Mouse (Mus musculus) right cerebral cortex, postnatal 25 days (tissue): ENCODE measurements at regions not wholly inside any gene's neighbourhood (a gene's known extent, or its start where the extent isn't known, plus 50 kb on each side); places are given as distances from the start of the nearest gene placed in this dataset.

Experiments used
- DNase-seq: peaks from one replicate; pipeline ENCODE4 v3.0.0; 2022

DNA sequence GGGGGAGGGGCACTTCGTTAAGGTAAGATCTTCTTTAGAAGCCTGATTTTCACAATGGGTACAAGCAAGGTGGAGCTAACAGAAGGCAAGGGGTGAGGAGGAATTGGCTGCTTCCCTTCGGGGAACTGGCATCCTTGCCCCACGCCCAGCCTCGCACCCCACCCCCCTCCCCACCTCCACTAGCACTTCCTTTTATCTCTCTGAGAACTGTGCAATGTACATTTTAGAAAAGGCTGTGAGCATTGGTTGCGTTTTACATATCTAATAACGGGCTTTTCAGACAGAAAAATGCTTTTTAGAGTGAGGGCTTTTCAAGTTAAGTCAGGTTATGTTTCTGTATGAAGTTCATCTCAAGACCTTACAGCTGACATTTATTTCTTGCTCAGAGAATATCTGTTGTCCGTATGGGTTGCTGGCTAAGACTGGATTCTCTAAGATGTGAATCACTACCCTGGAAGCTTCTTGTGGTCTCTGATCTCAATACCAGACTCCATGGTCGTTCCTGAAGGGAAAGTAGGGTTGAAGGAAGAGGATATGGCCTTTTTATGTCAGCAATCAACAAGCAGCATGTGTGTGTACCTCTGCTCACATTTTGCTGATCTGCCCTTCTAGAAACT is 199.1 kb downstream of the Klf6 start:
- no peak for DNase-seq

DNA sequence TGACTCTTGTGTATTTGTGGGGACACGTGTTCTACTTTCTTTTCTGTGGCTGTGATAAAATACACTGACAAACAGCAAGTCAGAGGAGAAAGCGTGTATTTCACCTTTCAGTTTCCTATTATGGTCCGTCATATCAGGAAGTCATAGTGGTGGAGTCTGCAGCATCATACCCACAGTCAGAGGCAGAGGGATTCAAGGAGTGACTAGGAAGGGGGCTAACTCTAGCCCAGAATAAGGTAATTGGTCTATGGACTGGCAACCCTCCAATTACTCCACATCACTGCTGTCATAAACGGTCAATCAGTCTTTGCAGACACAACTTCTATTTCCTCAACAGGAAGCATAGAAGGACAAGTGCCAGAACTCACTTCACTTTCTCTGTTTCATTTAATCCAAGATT is 201.0 kb downstream of the Klf6 start:
- DNase-seq: no peak

DNA sequence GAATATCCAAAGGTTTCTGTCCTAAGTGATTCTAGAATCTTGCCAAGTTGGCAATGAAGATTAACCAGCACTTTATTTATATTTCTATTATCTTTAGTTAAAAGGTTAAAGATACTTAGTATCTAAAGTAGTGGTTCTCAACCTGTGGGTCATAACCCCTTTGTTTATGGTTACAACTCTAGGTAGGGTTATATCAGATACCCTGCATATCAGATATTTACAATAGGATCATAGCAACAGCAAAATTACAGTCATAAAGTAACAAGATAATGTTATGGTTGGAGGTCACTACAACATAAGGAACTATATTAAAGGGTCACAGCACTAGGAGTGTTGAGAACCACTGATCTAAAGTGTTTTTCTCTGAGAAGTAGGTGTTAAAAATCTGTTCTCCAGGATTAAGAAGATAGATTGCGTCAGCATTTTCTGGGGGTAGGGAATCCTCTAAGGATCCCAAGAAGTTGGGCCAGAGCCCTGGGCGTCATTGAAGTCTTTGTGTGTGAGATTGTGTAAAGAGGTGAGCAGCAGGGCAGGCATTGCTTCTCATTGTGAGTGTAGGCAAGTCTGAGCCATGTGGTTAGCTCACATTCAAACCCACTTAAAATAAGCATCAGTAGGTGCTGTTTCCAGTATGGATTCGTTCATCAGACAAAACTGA is 201.6 kb downstream of the Klf6 start:
- DNase-seq: no peak

DNA sequence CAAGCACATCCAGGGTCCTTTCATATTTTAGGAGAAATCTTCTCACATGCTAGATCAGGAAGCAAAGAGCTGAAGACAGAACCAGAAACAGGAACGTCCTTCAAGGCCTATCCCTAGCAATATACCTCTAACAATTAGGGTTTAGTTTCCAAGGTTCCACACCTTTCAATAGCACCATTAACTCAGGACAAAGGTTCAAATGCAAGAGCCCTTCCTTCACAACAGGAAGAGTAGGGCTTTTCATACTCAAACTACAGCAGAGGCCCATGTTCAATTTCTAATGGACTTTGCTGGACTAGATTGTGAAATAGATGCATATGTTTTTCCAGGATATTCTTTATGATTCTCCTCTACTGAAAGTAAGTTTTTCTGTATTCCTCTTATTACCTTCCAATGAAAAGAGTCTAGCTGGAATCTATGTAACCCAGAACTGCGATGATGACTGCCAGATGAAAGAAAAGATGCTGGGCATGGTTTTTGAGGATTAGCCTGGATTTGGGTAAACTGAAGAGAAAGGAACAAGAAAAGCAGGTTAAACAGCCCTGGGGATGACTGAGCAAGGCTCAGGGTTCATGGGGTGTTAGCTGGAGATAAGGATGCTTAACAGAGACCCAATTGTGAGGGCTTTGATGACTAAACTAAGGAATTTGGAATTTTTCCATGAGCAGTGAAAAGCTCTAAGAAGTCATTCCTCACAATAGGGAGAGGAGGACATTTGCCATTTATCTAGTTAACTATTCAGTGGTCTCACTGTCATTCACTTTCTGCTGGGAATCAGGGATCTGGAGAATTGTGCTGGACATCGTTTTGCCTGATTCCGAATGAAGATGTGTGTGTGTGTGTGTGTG is 215.9 kb downstream of the Klf6 start:
- no peak for DNase-seq

DNA sequence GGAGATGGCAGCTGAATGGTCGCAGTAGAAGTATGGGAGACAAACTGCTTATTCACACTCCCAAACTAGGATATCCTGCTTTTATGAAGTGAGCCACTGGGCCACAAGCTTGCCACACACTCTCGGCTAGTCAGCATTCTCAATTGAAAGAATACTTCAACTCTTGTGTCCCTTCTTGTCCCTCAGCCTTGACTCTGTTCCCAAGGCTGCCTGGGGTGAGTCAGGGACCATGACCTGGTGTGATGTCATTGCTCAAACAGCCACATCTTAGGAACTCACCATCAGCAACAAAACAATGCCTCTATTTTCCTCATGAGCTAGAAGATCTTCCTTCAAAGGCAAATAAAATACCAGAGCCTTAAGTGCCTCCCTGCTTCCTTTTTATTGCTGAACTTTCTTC is 224.6 kb downstream of the Klf6 start:
- DNase-seq: no peak

DNA sequence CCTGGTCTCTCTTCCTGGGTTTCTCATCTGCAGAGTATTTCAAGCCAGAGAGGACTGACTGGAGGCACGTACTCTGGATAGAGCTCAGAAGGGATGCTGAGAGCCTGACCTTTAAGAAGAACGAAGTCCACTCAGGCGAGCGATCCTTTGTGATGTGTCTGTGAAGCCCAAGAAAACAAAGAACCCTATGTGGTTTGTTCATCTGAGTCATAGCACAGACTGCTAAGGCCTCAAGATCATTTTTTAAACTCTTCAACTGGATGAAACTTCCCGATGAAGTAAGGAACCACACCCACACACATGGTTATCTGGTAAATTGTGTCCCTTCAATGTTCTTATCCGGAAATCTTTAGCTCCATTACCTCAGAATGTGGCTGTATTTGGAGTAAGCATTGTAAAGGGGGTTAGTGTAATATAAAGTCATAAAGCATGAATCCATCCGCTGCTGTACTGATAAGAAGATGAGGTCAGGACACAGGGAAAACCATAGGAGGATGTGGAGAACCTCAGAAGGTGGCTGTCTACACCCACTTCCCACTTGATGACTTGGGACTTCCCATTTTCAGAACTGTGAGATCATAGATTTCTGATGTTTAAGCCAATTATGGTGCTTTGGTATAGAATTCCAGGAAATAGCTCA is 247.9 kb downstream of the Klf6 start:
- DNase-seq: no peak

DNA sequence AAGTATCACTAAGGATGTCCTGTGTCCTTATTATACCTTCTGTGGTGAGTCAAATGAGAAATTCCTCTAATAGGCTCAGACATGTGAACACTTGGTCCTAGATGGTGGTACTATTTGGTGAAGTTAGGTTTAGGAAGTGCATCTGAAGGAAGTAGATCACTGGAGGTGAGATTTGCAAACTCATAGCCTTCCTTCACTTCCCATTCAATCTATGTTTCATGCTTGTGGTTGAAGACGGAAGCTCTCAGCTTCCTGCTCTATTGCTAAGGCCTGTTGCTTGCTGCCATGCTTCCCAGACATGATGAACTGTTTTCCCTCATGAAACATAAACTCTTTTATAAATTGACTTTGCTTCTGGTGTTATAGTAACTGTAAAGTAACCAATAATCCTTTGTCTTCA is 258.4 kb downstream of the Klf6 start:
- DNase-seq: no peak

DNA sequence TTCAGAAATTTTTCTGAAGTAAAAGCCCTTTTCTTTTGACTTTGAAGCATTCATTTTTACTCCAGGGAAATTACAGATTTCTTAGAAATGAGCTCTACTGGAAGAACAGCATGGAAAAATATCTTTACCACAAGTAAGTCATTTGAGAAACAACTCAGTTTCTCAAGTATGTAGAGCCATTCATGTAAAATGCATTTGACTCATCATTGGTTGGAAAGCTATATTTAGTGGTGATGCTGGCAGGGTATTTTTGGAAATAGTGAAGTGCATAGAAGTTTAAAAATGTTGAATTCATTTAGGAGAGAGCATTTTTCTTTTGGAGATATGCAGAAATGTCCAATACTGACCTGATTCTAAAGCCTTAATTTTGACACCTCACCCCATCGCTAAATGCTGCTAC is 266.0 kb downstream of the Klf6 start:
- DNase-seq: no peak

DNA sequence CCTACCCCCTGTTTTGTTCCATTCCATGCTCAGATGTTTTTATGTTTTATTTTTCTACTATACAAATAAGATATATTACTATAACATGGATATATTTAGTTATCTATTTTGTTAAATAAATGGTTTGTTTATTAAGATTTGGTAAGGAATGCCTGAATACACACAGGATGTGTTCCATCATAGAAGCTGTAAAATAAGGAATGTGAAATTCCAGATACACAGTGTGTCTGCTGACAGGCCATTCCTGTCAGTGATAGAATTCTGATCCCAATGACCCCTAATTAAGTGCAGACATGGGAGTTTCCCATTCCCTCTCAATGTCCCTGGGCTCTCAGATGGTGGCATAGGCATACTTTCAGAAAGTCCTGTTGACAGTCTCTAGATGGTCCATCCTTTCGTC is 267.6 kb downstream of the Klf6 start:
- no peak for DNase-seq

DNA sequence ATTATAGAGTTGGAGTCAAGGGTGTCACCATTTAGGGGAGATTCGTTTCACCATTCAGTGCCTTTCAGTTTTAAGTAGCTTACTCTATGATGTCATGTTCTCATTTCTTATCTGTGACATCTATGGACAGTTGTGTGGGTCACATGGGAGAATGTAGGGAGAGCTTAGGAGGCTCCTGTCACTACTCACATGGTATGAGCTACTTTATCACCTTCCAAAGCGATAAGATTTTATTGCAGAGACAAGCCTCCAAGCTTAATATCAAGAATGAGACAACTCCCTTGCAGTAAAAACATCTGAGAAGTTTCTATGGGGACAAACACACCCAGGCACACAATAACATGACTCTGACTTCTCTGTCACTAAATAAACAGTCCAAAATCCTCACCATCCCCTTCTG is 270.1 kb downstream of the Klf6 start:
- DNase-seq: no peak

DNA sequence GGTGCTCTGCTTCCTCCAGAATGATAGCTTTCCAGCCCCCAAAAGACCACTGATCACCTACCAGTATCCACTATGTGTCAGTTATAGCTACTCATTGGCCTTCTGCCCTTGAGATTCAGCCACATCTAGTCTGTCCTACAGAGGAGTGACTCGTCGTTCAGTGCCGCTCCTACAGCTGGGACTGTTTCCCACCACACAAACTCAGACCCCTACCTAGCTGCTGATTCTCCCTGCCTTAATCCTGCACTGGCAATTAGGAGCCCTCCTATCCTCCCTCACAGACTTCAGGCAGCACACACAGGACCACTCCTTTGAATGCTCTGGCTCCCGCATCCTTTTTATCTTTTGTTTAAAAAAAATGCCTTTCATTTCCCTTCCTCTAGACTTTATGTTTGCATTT is 275.9 kb downstream of the Klf6 start:
- DNase-seq: no peak

DNA sequence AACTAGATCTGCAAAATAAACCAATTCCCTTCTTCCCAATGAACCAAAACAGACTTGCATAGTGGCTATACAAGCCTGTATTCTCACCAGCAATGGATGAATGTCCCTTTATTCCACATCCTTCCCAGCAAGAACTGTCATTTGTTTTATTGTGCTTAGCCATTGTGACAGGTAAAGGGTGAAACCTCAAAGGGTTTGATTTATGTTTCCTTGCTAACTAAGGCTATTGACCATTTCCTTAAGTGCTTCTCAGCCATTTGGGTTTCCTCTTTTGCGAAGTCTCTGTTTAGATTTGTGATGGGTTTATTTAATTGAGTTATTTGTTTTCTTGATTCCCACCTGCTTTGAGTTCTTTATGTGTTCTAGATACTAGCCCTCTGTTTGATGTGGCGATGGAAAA is 281.5 kb downstream of the Klf6 start:
- no peak for DNase-seq

DNA sequence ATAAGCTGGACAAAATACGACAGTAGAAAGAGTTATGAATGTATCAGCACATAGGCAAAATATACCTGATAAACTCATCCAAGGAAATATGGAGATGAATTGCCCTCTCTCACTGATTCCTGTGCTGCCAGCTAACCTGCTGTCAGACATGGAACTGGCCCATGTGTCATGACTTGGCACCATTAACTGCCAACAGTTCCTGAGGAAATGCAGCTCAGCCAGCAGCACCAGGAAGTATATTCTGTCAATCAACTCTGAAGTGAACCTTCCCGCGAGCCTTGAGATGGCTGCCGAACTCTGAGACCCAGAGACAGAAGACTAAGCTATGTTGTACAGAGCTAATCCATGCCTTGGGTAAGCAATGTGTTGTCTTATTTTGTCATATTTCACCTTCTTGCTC is 292.4 kb downstream of the Klf6 start:
- no peak for DNase-seq

DNA sequence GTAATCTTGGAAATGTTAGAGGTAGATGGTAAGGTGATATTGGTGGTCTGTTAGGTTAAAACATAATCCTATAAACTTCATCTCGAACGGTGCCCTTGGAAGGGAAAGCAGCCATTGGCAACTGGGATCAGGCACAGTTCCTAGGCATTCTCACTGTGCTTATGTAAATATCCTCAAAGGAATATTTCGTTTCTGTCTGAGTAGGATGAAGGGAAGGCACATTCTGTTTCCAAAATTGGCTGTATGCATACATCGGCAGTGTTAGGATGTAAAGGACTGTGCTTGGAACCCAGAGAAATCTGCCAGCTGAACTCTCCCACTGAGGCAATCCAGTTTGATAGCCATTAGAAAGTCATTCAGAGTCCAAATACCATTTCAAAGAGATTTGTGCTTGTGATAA is 294.9 kb downstream of the Klf6 start:
- no peak for DNase-seq

DNA sequence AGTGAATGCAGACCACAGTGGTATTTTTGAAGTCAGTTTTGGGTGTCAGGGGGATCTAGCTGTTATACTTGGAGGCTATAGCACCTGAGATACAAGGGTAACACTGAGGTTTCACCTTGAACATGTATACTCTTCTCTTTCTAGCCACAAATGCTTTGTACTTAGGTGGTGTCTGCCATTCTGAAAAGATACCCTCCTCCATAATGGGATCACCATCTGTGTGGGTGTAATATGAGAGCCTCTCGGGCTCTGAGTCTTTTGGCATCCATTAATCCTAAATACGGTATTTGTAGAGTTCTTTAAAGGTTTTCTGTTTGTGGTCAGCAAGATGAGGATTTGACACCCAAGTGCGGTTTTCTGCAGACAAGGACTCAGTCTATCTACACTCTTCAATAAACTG is 295.7 kb downstream of the Klf6 start:
- no peak for DNase-seq

DNA sequence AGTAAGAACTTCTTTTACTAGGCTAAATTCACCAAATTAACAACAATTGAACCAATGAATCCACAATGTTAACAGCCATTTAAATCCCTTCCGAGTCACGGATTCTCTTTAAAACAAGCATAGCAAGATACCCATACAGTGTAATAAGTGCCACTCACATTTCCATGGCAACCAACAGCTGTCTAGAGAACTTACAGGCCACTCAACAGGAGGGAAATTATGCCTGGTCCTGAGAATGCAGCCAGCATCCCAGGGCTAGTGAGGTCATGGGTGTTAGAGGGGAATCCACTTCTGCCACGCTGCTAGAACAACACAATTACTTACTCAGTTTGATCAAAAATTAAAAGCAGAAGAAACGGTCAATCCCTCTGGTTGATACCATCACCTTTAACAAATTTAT is 296.7 kb downstream of the Klf6 start:
- DNase-seq: no peak

DNA sequence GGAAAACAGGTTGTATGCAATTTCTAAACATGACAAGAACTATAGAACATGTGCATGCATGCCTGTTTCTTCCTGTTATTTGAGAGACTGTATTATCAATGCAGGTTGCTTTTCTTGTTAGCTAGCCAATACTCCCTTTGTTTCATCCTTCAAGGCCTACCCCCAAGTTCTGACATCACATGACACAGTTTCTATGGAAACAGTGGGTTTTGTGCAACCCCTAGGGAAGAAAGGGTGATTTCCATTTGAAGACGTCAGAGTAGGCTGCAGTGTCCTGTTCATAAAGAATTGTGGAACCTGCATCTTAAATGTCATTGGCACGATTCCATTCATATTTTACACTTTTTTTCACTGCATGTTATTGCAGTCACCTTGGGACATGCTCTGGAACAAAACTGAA is 298.1 kb downstream of the Klf6 start:
- no peak for DNase-seq

DNA sequence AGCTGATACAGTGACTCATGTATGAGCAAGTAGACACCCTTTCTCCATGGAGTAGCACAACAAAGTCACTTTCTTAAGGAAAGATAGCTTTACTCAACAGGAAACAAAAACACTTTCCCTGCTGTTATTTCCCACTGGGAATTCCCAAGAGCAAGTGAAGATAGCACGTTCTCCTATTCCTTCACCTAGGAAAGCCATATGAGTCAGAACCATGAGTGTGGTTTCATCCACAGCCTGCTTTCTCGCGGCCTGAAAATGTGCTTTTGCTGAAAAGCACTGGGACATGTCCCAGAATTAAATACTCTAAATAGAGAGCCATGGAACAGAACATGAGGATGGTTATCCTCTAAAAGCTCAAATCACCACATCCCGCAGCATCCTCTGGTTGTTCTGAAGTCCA is 304.6 kb downstream of the Klf6 start:
- no peak for DNase-seq

DNA sequence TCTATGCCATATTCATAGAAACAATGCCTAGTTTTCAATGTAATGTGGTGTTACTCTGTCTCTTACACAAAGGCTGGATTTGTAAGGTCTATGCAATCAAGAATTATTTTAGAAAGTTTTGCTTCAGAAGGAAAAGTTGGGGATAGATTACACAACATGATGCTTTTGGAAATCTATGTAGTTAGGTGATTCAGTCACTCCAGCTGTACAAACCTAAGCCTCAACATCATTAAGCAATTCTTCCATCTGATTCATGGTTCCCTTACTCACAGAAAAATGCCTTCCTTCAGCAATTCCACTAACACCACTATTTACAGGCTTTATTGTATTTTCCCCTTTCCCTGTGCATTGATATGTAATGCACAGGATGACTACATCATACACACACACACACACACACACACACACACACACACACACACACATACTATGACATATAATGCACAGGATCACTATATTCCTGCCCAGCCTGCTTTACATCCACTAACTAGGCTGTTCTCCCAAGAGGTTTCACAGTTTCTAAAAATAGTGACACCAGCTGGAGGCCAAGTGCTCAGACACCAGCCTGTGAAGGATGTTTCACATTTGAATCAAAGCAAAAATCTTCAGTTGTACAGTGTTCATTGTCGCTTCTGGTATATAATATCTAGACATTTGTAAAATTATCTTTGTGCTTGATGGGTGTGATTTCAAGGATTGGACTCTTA is 305.9 kb downstream of the Klf6 start:
- DNase-seq: no peak

DNA sequence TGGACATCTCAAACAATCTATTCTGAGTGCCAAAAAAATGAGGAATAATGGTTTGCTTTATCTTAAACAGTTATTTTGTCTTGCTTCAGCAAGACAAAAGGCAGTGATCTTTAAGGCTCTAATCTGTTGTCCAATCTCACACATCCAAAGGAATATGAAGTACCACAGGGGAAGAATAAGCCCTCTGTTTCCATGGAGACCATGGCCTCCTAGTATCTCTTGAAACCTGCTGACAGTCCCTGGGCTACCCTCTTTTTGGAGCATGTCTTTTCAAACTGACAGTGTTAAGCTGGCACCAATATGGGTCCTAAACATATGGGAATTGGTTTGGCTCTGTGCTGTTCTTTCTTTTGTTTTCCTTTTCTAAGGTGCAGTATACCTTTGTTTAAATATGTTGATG is 311.8 kb downstream of the Klf6 start:
- no peak for DNase-seq

DNA sequence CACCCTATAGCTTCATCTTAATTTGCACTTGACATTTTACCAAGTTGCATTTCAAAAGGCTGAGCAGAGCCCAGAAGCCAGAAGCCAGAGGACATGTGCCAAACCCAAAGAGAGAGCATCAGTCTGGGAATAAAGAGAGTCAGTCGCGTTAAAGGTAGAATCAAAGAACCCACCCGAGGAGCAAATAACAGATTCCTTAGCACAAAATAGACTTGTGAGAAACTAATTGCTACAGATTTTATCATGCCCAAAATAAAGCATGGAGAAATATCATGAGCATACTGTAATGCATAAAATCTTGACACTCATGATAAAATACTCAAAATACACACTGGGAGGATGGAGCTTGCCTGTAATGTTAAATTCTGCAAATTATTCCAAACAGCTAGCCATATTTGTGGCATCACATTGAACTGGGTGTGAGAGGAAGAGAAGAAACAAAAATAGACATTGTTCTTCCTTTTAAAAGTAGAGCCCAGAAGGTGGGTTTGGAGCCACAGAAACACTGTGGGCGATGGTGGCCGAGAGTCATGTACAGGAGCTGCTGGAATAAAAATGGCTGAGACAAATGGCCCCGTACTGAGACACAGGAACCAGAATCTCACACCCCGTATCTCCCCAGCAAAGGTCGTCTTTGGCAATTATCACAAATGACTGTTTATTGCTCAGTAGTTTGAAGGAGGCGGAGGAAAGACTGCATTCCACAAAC is 317.2 kb downstream of the Klf6 start:
- DNase-seq: peak; percentile 34

DNA sequence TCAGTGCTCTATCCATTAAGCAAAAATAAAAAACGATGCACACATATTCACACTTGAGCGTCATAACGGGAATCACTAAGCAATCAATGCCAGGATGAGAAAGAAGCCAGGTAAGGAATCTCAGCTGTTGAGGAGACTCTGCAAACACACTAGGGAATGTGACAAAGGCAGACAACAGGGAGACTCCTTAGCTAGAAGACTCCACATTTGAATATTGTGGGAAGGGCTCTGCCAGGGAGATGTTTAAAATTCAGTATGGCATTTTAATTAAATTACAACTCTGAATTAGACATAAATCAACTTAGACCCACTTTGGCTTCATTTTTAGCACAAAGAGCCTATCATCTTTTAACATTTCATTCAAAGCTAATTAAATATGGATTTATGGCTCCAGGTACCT is 327.9 kb downstream of the Klf6 start:
- no peak for DNase-seq

DNA sequence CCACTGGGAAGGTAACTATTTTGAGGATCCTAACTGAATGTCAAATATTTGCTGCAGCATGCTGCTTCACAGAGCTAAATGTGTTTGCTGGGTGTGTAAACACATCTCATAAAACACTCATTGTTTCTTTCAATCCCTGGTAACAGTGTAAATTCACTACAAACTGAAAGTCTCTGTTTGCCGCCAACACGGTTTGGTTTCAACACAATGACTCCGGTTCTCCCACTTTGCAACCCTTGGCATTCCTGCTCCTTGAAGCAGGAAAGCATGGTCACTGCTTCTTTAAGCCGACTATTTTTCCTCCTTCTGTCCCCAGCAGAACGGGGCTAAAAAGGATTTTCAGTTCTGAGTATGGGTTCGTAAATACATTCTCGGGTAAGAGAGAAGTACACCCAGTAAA is 328.3 kb downstream of the Klf6 start:
- DNase-seq: no peak
